Mouse (Mus musculus): ENCODE data around the gene Mrtfa. TPM values are rescaled to one million over a fixed set of nuclear protein-coding genes. Genes with fewer than 3 reads are reported as not detected.

The Mrtfa gene
- polyA plus RNA-seq, 1 experiment: 53.7 TPM

- no peak overlapping the region for H3K27ac ChIP-seq (ENCODE audit: control insufficient read depth, insufficient read depth, low read depth, low read length, poor library complexity)
- peaks cover 6% of the 10 kb centered on the region for H3K4me1 ChIP-seq (ENCODE audit: control insufficient read depth, insufficient read depth, low read length)
- no peak overlapping the region for H3K4me3 ChIP-seq (replicated peaks; ENCODE audit: control insufficient read depth, low read depth, low read length)
- 89% methylated on average over 4 of the region's 4 CpGs for WGBS
- TF ChIP-seq POLR2A (IDR thresholded peaks at IDR 0.05; ENCODE audit: borderline replicate concordance, control insufficient read depth, low read depth, low read length) (no peak), CTCF (IDR thresholded peaks at IDR 0.05; ENCODE audit: control insufficient read depth, insufficient read depth, low read length) (peak; percentile 41)
These were observed 113.0 kb downstream of the Mrtfa start for GRCm38 (mm10) chr15:81077551-81077950.

- no peak overlapping the region for H3K4me3 ChIP-seq (replicated peaks; ENCODE audit: control insufficient read depth, low read depth, low read length)
- no peak overlapping the region for H3K27ac ChIP-seq (ENCODE audit: control insufficient read depth, insufficient read depth, low read depth, low read length, poor library complexity)
- 6% methylated on average over 1 of the region's 1 CpGs for WGBS
- TF ChIP-seq CTCF (IDR thresholded peaks at IDR 0.05; ENCODE audit: control insufficient read depth, insufficient read depth, low read length): no peak
- no peak for TF ChIP-seq POLR2A (IDR thresholded peaks at IDR 0.05; ENCODE audit: borderline replicate concordance, control insufficient read depth, low read depth, low read length)
- H3K4me1 ChIP-seq (ENCODE audit: control insufficient read depth, insufficient read depth, low read length): peaks cover 6% of the 10 kb centered on the region
These were observed 116.0 kb downstream of the Mrtfa start for GRCm38 (mm10) chr15:81074543-81074942.

DNA sequence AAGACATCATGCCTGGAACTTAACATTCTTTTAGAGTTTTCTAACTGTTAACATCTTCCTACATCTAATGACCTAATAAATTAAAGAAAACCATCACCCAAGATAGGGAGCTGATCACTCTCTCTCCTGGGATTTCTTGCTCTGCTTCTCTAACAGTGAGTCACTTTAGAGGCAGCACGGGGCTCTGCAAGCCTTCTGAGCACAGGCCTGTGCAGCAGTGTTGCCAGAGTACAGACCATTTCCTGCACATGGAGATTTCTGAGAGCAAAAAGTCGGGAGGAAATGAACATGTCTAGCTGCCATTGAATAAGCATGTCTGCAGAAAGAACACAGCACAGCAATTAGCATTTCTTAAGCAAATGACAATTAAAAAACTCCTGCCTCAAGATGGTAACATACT lies 116.8 kb downstream of the Mrtfa start:
- Histone ChIP-seq H3K4me1 (ENCODE audit: control insufficient read depth, insufficient read depth, low read length) (peaks cover 6% of the 10 kb centered on the region), H3K4me3 (replicated peaks; ENCODE audit: control insufficient read depth, low read depth, low read length) (no peak overlapping the region), H3K27ac (ENCODE audit: control insufficient read depth, insufficient read depth, low read depth, low read length, poor library complexity) (no peak overlapping the region)
- 16% methylated on average over 2 of the region's 2 CpGs for WGBS
- TF ChIP-seq CTCF (IDR thresholded peaks at IDR 0.05; ENCODE audit: control insufficient read depth, insufficient read depth, low read length) (no peak), POLR2A (IDR thresholded peaks at IDR 0.05; ENCODE audit: borderline replicate concordance, control insufficient read depth, low read depth, low read length) (no peak)

- H3K27ac ChIP-seq (ENCODE audit: control insufficient read depth, insufficient read depth, low read depth, low read length, poor library complexity): no peak overlapping the region
These were observed 117.8 kb downstream of the Mrtfa start for GRCm38 (mm10) chr15:81072748-81073147.

DNA sequence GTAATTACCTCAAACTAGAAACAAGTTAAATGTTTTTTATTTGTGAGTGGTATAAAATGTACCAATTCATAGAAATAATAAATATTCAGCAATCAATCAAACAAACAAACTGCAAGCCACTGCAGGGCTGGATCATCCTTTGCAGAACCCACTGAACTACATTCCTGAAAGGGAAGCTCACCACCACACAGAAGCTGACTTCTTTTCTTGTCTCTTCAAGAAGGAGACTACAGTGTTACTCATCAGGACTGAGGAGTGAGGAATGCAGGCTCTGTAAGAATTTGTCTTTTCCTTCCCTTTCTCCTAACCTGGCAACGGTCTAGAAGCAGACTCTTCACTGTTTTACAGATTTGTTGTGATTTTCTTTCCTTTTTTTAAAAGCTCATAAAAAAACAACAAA lies 120.1 kb downstream of the Mrtfa start:
- WGBS: 79% methylated on average over 1 of the region's 1 CpGs
- peaks cover 6% of the 10 kb centered on the region for H3K4me1 ChIP-seq (ENCODE audit: control insufficient read depth, insufficient read depth, low read length)

More at GRCm38 (mm10) chr15:81072748-81073147, 117.8 kb downstream of the Mrtfa start:
- H3K4me1 ChIP-seq (ENCODE audit: control insufficient read depth, insufficient read depth, low read length): peaks cover 6% of the 10 kb centered on the region
- 75% methylated on average over 2 of the region's 2 CpGs for WGBS
- H3K4me3 ChIP-seq (replicated peaks; ENCODE audit: control insufficient read depth, low read depth, low read length): no peak overlapping the region
- TF ChIP-seq CTCF (IDR thresholded peaks at IDR 0.05; ENCODE audit: control insufficient read depth, insufficient read depth, low read length) (peak; percentile 39), POLR2A (IDR thresholded peaks at IDR 0.05; ENCODE audit: borderline replicate concordance, control insufficient read depth, low read depth, low read length) (no peak)

DNA sequence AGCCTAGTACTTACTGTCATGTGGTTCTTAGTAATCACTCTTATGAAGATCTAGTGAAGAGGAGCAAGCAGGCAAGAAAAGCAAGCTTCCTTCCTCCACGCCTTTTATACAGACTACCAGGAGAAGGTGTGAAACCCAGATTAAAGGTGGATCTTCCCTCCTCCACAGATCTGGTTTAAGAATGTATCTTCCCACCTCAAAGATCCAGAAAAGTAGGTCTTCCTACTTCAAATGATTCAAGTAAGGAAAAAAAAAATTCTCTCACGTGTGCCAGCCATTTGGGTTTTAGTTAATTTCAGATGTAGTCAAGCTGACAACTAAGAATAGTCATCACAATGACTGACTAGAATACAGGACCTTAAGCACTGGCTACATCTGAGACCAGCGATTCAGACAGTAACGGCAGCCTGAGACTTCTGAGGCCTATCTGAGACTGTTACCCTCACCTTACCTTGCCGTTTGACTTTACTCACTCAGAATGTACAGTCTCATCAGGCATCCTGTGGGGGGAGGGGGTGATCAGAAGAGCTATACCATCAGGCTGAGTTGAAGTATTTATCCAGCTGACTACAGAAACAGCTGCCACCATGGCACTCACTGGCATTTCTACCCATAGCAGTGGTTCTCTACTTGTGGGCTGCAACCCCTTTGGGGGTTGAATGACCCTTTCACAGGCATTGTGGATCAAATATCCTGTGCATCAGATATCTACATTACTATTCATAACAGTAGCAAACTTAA lies 121.7 kb downstream of the Mrtfa start:
- Histone ChIP-seq H3K4me1 (ENCODE audit: control insufficient read depth, insufficient read depth, low read length) (no peaks in the 10 kb centered on the region), H3K27ac (ENCODE audit: control insufficient read depth, insufficient read depth, low read depth, low read length, poor library complexity) (no peak overlapping the region), H3K4me3 (replicated peaks; ENCODE audit: control insufficient read depth, low read depth, low read length) (no peak overlapping the region)
- TF ChIP-seq POLR2A (IDR thresholded peaks at IDR 0.05; ENCODE audit: borderline replicate concordance, control insufficient read depth, low read depth, low read length) (no peak), CTCF (IDR thresholded peaks at IDR 0.05; ENCODE audit: control insufficient read depth, insufficient read depth, low read length) (no peak)
- 83% methylated on average over 5 of the region's 5 CpGs for WGBS

More for the DNA sequence above, 120.1 kb downstream of the Mrtfa start:
- Histone ChIP-seq H3K4me3 (replicated peaks; ENCODE audit: control insufficient read depth, low read depth, low read length) (no peak overlapping the region), H3K27ac (ENCODE audit: control insufficient read depth, insufficient read depth, low read depth, low read length, poor library complexity) (no peak overlapping the region)
- TF ChIP-seq POLR2A (IDR thresholded peaks at IDR 0.05; ENCODE audit: borderline replicate concordance, control insufficient read depth, low read depth, low read length): no peak
- no peak for TF ChIP-seq CTCF (IDR thresholded peaks at IDR 0.05; ENCODE audit: control insufficient read depth, insufficient read depth, low read length)

DNA sequence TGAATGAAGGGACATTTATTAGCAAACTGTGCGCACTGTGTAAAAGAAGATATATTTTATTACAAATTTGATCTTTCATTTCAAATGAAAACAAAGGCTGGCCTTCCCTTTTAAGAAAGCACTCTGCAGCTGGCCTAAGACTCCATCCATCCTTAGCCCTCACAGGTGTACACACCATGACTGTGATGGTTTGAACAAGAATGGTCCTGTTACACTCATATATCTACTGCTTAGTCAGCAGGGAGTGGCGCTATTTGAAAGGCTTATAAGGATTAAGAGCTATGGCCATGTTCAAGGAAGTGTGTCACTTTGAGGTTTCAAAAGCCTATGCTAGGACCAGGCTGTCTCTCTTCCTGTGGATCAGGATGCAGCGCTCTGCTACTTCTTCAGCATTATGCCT lies 122.8 kb downstream of the Mrtfa start:
- H3K27ac ChIP-seq (ENCODE audit: control insufficient read depth, insufficient read depth, low read depth, low read length, poor library complexity): no peak overlapping the region
- no peaks in the 10 kb centered on the region for H3K4me1 ChIP-seq (ENCODE audit: control insufficient read depth, insufficient read depth, low read length)
- H3K4me3 ChIP-seq (replicated peaks; ENCODE audit: control insufficient read depth, low read depth, low read length): no peak overlapping the region
- TF ChIP-seq CTCF (IDR thresholded peaks at IDR 0.05; ENCODE audit: control insufficient read depth, insufficient read depth, low read length): no peak
- TF ChIP-seq POLR2A (IDR thresholded peaks at IDR 0.05; ENCODE audit: borderline replicate concordance, control insufficient read depth, low read depth, low read length): no peak
- 84% methylated on average over 3 of the region's 3 CpGs for WGBS

DNA sequence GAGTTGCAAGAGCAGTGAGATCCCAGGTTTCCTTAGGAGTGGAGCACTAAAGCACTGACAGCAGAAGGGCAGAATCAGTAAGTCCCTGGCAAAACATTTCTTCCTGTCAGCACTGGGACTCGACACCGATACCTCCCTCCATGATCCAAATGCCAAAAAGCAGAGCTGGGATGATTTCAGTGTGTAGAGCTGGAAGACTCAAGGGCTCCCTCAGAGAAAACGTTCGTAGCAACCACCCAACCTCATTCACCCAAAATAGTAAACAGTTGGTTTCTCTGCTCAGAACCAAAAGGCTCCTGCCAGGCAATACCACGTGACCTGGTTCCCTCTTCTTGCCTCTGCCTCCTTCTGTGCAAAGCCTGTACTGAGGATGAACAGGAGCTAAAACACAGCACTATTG lies 123.6 kb downstream of the Mrtfa start:
- TF ChIP-seq CTCF (IDR thresholded peaks at IDR 0.05; ENCODE audit: control insufficient read depth, insufficient read depth, low read length) (no peak), POLR2A (IDR thresholded peaks at IDR 0.05; ENCODE audit: borderline replicate concordance, control insufficient read depth, low read depth, low read length) (no peak)
- WGBS: 60% methylated on average over 5 of the region's 5 CpGs
- Histone ChIP-seq H3K27ac (ENCODE audit: control insufficient read depth, insufficient read depth, low read depth, low read length, poor library complexity) (no peak overlapping the region), H3K4me3 (replicated peaks; ENCODE audit: control insufficient read depth, low read depth, low read length) (no peak overlapping the region), H3K4me1 (ENCODE audit: control insufficient read depth, insufficient read depth, low read length) (no peaks in the 10 kb centered on the region)
